Mouse (Mus musculus) ES-Bruce4 (cell line): ENCODE measurements around the gene Hspa12a. TPM values are rescaled to one million over a fixed set of nuclear protein-coding genes. Genes with fewer than 3 reads are reported as not detected.
A peak's percentile ranks its signal among the peaks of the same experiment; 100 is the strongest.

ENCODE experiments used
- H3K27ac ChIP-seq: 2 replicates; pipeline ENCODE4 v1.5.1; 2012; ENCODE audit warnings: low read length, inconsistent platforms; ENCODE audit not compliant: insufficient read depth
- H3K27me3 ChIP-seq: 2 replicates; pipeline ENCODE4 v1.6.1; 2012; ENCODE audit warnings: mild to moderate bottlenecking, low read length, inconsistent platforms; ENCODE audit not compliant: control insufficient read depth, poor library complexity, insufficient read depth, severe bottlenecking
- H3K36me3 ChIP-seq: 2 replicates; pipeline ENCODE4 v1.6.1; 2012; ENCODE audit warnings: inconsistent platforms, mild to moderate bottlenecking, low read length, moderate library complexity; ENCODE audit not compliant: control insufficient read depth, poor library complexity, insufficient read depth, severe bottlenecking
- H3K4me1 ChIP-seq: one replicate; pipeline ENCODE4 v1.8.1; 2011; ENCODE audit warnings: low read length; ENCODE audit not compliant: control insufficient read depth, insufficient read depth
- H3K4me3 ChIP-seq: 2 replicates; pipeline ENCODE4 v1.5.1; 2011; ENCODE audit warnings: low read depth, mild to moderate bottlenecking, low read length
- H3K9ac ChIP-seq: 2 replicates; pipeline ENCODE4 v1.6.1; 2012; ENCODE audit warnings: low read depth, mild to moderate bottlenecking, inconsistent platforms; ENCODE audit not compliant: poor library complexity, severe bottlenecking
- H3K9me3 ChIP-seq: replicated peaks from 2 replicates; pipeline ENCODE4 v1.6.1; 2012; ENCODE audit warnings: mild to moderate bottlenecking, low read length, inconsistent platforms; ENCODE audit not compliant: control insufficient read depth, poor library complexity, insufficient read depth, severe bottlenecking
- CTCF ChIP-seq: IDR thresholded peaks from one replicate; pipeline ENCODE4 v1.8.1; 2011; ENCODE audit warnings: low read depth, low read length
- EP300 ChIP-seq: IDR thresholded peaks from 2 replicates; pipeline ENCODE4 v1.6.1; 2011; ENCODE audit warnings: low read depth, low read length; ENCODE audit not compliant: insufficient read depth
- POLR2A ChIP-seq: IDR thresholded peaks from one replicate; pipeline ENCODE4 v1.8.1; 2011; ENCODE audit warnings: low read length; ENCODE audit not compliant: insufficient read depth
- polyA plus RNA-seq: library from polyadenylated mRNA; stranded (reverse); fragments of >200 nt; gene quantifications from 2 replicates; pipeline ENCODE4 v1.2.4, GENCODE M21; 2011; ENCODE audit warnings: low read depth; ENCODE audit not compliant: missing spikeins, insufficient read depth, insufficient read length

Hspa12a gene
- polyA plus RNA-seq, 1 experiment = 6.8 TPM

- Histone ChIP-seq H3K4me3 (no peak overlapping the region), H3K4me1 (no peaks in the 10 kb centered on the region), H3K9ac (no peak overlapping the region), H3K27me3 (no peaks in the 10 kb centered on the region), H3K36me3 (no peaks in the 10 kb centered on the region), H3K9me3 (no peaks in the 10 kb centered on the region), H3K27ac (no peak overlapping the region)
- no peak for TF ChIP-seq CTCF
- no peak for TF ChIP-seq POLR2A
- TF ChIP-seq EP300 = no peak
These were observed 24.9 kb downstream of the Hspa12a start for GRCm38 (mm10) chr19:58918597-58918996.

- Histone ChIP-seq H3K4me1 (no peaks in the 10 kb centered on the region), H3K36me3 (no peaks in the 10 kb centered on the region), H3K9ac (no peak overlapping the region), H3K27ac (no peak overlapping the region), H3K9me3 (no peaks in the 10 kb centered on the region), H3K4me3 (no peak overlapping the region), H3K27me3 (no peaks in the 10 kb centered on the region)
- TF ChIP-seq CTCF = no peak
- TF ChIP-seq POLR2A = no peak
- no peak for TF ChIP-seq EP300
These were observed 30.2 kb downstream of the Hspa12a start for GRCm38 (mm10) chr19:58913301-58913700.

- no peak overlapping the region for H3K27ac ChIP-seq
- TF ChIP-seq EP300 (no peak), POLR2A (no peak), CTCF (peak; percentile 55)
- no peaks in the 10 kb centered on the region for H3K27me3 ChIP-seq
- no peaks in the 10 kb centered on the region for H3K36me3 ChIP-seq
- H3K4me1 ChIP-seq = no peaks in the 10 kb centered on the region
- H3K9ac ChIP-seq = no peak overlapping the region
- H3K4me3 ChIP-seq = no peak overlapping the region
- H3K9me3 ChIP-seq = no peaks in the 10 kb centered on the region
These were observed 32.1 kb downstream of the Hspa12a start for GRCm38 (mm10) chr19:58911386-58911785.

- H3K27me3 ChIP-seq = no peaks in the 10 kb centered on the region
- no peaks in the 10 kb centered on the region for H3K4me1 ChIP-seq
- H3K9ac ChIP-seq = no peak overlapping the region
- no peaks in the 10 kb centered on the region for H3K36me3 ChIP-seq
- no peaks in the 10 kb centered on the region for H3K9me3 ChIP-seq
- H3K4me3 ChIP-seq = peak overlapping the region; percentile 58
- no peak overlapping the region for H3K27ac ChIP-seq
- TF ChIP-seq POLR2A (no peak), CTCF (peak; percentile 24)
These were observed 32.5 kb downstream of the Hspa12a start for GRCm38 (mm10) chr19:58910941-58911368.

GRCm38 (mm10) chr19:58908018-58908417 is 35.4 kb downstream of the Hspa12a start:
- H3K36me3 ChIP-seq = no peaks in the 10 kb centered on the region
- no peak overlapping the region for H3K9ac ChIP-seq
- no peaks in the 10 kb centered on the region for H3K27me3 ChIP-seq
- H3K4me1 ChIP-seq = no peaks in the 10 kb centered on the region
- no peak overlapping the region for H3K27ac ChIP-seq
- H3K9me3 ChIP-seq = no peaks in the 10 kb centered on the region
- TF ChIP-seq EP300 (no peak), POLR2A (no peak), CTCF (no peak)
- no peak overlapping the region for H3K4me3 ChIP-seq

GRCm38 (mm10) chr19:58906685-58907084 is 36.8 kb downstream of the Hspa12a start:
- Histone ChIP-seq H3K4me1 (no peaks in the 10 kb centered on the region), H3K36me3 (no peaks in the 10 kb centered on the region), H3K9ac (no peak overlapping the region), H3K27me3 (no peaks in the 10 kb centered on the region), H3K4me3 (no peak overlapping the region), H3K27ac (no peak overlapping the region), H3K9me3 (no peaks in the 10 kb centered on the region)
- TF ChIP-seq POLR2A (no peak), CTCF (peak; percentile 12)
